In genomic region chr17:34263068-34263467, GRCm38 (mm10) we compare ENCODE assay signal across 8 mouse cellular contexts. TPM values are rescaled to one million over a fixed set of nuclear protein-coding genes. Genes with fewer than 3 reads are reported as not detected.
DNase-seq lines count a peak whose midpoint lies in the region; ATAC-seq and TF ChIP-seq lines count a peak whose summit lies in the region.

No protein-coding gene starts in this region.

- H3K4me1 ChIP-seq in MEL (ENCODE audit: control insufficient read depth in 1 of 2, insufficient read depth in 2 of 2, low read length in 2 of 2) = no peaks in the 10 kb centered on the region
- peaks cover 17% of the 10 kb centered on the region for H3K4me1 ChIP-seq in forebrain, embryonic 16.5 days (replicated peaks; ENCODE audit: control insufficient read depth, insufficient read depth, low read length)
- peaks cover 28% of the 10 kb centered on the region for H3K4me1 ChIP-seq in hindbrain, embryonic 10.5 days (replicated peaks)
- no peaks in the 10 kb centered on the region for H3K4me1 ChIP-seq in lung, embryonic 14.5 days (ENCODE audit: insufficient read depth)
- peaks cover 19% of the 10 kb centered on the region for H3K4me1 ChIP-seq in olfactory bulb, adult 2 months (ENCODE audit: control insufficient read depth, insufficient read depth, low read length)

- H3K4me2 ChIP-seq in forebrain, embryonic 16.5 days (ENCODE audit: low read length) = peak overlapping the region; percentile 71
- H3K4me2 ChIP-seq in lung, embryonic 14.5 days = peak overlapping the region; percentile 89

- no peak for TF ChIP-seq EP300 in MEL (IDR thresholded peaks at IDR 0.05; ENCODE audit: low read depth in 1 of 2, low read length in 2 of 2)

- TF ChIP-seq CTCF in MEL (IDR thresholded peaks at IDR 0.05 in 2 of 3, conservative IDR thresholded peaks at IDR 0.05 in 1 of 3; ENCODE audit: control insufficient read depth in 1 of 3, insufficient read depth in 1 of 3, low read depth in 2 of 3, low read length in 3 of 3, poor library complexity in 1 of 3, severe bottlenecking in 1 of 3) = no peak
- no peak for TF ChIP-seq CTCF in lung, embryonic 14.5 days (IDR thresholded peaks at IDR 0.05; ENCODE audit: low read depth)
- TF ChIP-seq CTCF in olfactory bulb, adult 2 months (IDR thresholded peaks at IDR 0.05; ENCODE audit: insufficient read depth, low read depth, low read length) = no peak

- H3K36me3 ChIP-seq in MEL (ENCODE audit: control insufficient read depth in 1 of 2, insufficient read depth in 2 of 2, low read length in 2 of 2) = no peaks in the 10 kb centered on the region
- no peaks in the 10 kb centered on the region for H3K36me3 ChIP-seq in forebrain, embryonic 16.5 days (ENCODE audit: control insufficient read depth, insufficient read depth)
- H3K36me3 ChIP-seq in hindbrain, embryonic 10.5 days = no peaks in the 10 kb centered on the region
- H3K36me3 ChIP-seq in lung, embryonic 14.5 days (ENCODE audit: insufficient read depth) = no peaks in the 10 kb centered on the region

- TF ChIP-seq POLR2A in MEL (IDR thresholded peaks at IDR 0.05; ENCODE audit: control insufficient read depth in 1 of 2, insufficient read depth in 1 of 2, low read depth in 1 of 2, low read length in 2 of 2, poor library complexity in 1 of 2) = no peak
- TF ChIP-seq POLR2A in olfactory bulb, adult 2 months (IDR thresholded peaks at IDR 0.05; ENCODE audit: insufficient read depth, low read depth, low read length) = no peak

- 0% methylated on average over 8 of the region's 8 CpGs for WGBS in forebrain, embryonic 16.5 days
- WGBS in hindbrain, embryonic 10.5 days = under 1% methylated on average over 8 of the region's 8 CpGs
- WGBS in lung, embryonic 14.5 days = 2% methylated on average over 8 of the region's 8 CpGs
- WGBS in olfactory bulb, adult 2 months = 2% methylated on average over 8 of the region's 8 CpGs

- H3K9me3 ChIP-seq in MEL (replicated peaks; ENCODE audit: insufficient read depth, low read length) = no peaks in the 10 kb centered on the region
- H3K9me3 ChIP-seq in forebrain, embryonic 16.5 days (ENCODE audit: control insufficient read depth, low read length) = no peaks in the 10 kb centered on the region
- no peaks in the 10 kb centered on the region for H3K9me3 ChIP-seq in hindbrain, embryonic 10.5 days
- H3K9me3 ChIP-seq in lung, embryonic 14.5 days (ENCODE audit: low read depth, low read length) = no peaks in the 10 kb centered on the region

- no peak overlapping the region for H3K27ac ChIP-seq in MEL (ENCODE audit: control insufficient read depth, low read depth, low read length)
- no peak overlapping the region for H3K27ac ChIP-seq in forebrain, embryonic 16.5 days (ENCODE audit: low read length)
- no peak overlapping the region for H3K27ac ChIP-seq in hindbrain, embryonic 10.5 days
- no peak overlapping the region for H3K27ac ChIP-seq in lung, embryonic 14.5 days (ENCODE audit: low read depth)
- no peak overlapping the region for H3K27ac ChIP-seq in olfactory bulb, adult 2 months (ENCODE audit: insufficient read depth, low read depth, low read length)

- peaks cover 0 to 3% of the 10 kb centered on the region in 2 experiments; a peak in 1 of 4 replicates for H3K27me3 ChIP-seq in MEL (ENCODE audit: control insufficient read depth in 1 of 2, insufficient read depth in 2 of 2, low read length in 2 of 2)
- H3K27me3 ChIP-seq in forebrain, embryonic 16.5 days (replicated peaks; ENCODE audit: control insufficient read depth, insufficient read depth, low read length) = peaks cover 15% of the 10 kb centered on the region
- H3K27me3 ChIP-seq in hindbrain, embryonic 10.5 days (ENCODE audit: insufficient read depth, poor library complexity, severe bottlenecking) = peaks cover 49% of the 10 kb centered on the region
- H3K27me3 ChIP-seq in lung, embryonic 14.5 days (ENCODE audit: insufficient read depth, low read length) = peaks cover 32% of the 10 kb centered on the region

- peak; percentile 90 for ATAC-seq in forebrain, embryonic 16.5 days
- peak; percentile 81 for ATAC-seq in lung, embryonic 14.5 days (ENCODE audit: insufficient read depth)

- H3K79me2 ChIP-seq in MEL (ENCODE audit: control insufficient read depth, insufficient read depth, low read length, poor library complexity) = no peaks in the 10 kb centered on the region

- H3K4me3 ChIP-seq in MEL (ENCODE audit: control insufficient read depth in 1 of 2, insufficient read depth in 1 of 2, low read depth in 2 of 2, low read length in 2 of 2) = no peak overlapping the region
- H3K4me3 ChIP-seq in forebrain, embryonic 16.5 days (replicated peaks; ENCODE audit: low read length) = peak overlapping the region; percentile 44
- peak overlapping the region; percentile 65 for H3K4me3 ChIP-seq in hindbrain, embryonic 10.5 days
- peak overlapping the region; percentile 48 for H3K4me3 ChIP-seq in lung, embryonic 14.5 days (ENCODE audit: low read depth, low read length)
- peak overlapping the region; percentile 52 for H3K4me3 ChIP-seq in olfactory bulb, adult 2 months (ENCODE audit: insufficient read depth, low read depth, low read length)

- DNase-seq in MEL (ENCODE audit: low read depth, low spot score) = peak; percentile 48
- DNase-seq in cerebellum, adult 11-12 months = peak; percentile 20
- DNase-seq in hindbrain, embryonic 10.5 days (ENCODE audit: low spot score) = peak; percentile 83
- DNase-seq in layer of hippocampus, adult 8-10 months (ENCODE audit: low spot score in 2 of 2) = peak; percentile 40 to 74
- DNase-seq in lung, embryonic 14.5 days = peak; percentile 94
- peak; percentile 91 for DNase-seq in thymus, postnatal 0 days (ENCODE audit: low spot score)

- H3K9ac ChIP-seq in MEL (ENCODE audit: control insufficient read depth, low read depth, low read length, poor library complexity, severe bottlenecking) = no peak overlapping the region
- H3K9ac ChIP-seq in forebrain, embryonic 16.5 days (replicated peaks; ENCODE audit: low read depth, low read length) = no peak overlapping the region
- H3K9ac ChIP-seq in lung, embryonic 14.5 days = no peak overlapping the region

- TF ChIP-seq RAD21 in MEL (IDR thresholded peaks at IDR 0.05; ENCODE audit: low read depth, low read length) = no peak

RNA-seq across cellular contexts. Expression of gene H2-Ab1, which starts 5.6 kb away (rescaled TPM):
- total RNA-seq in MEL (2012; rRNA removed) = not detected in 2 replicates
- polyA plus RNA-seq in MEL (2012; ENCODE audit: insufficient read depth in 1 of 2, insufficient read length in 2 of 2, low read depth in 1 of 2, low replicate concordance in 2 of 2, missing spikeins in 1 of 2) = not detected
- 0.53 and 0.95 TPM in 2 replicates for polyA plus RNA-seq in forebrain, embryonic 16.5 days (2015; fragmentation: Nextera tagmentation; extraction: Ambion mirVana)
- polyA plus RNA-seq in hindbrain, embryonic 10.5 days (2016; fragmentation: Nextera tagmentation; extraction: Ambion mirVana) = 4.7 and 5.3 TPM in 2 replicates
- 10 to 100 TPM in 2 of 4 experiments, 1 to 10 TPM in 2; 1.1 to 31.1 (median 11.6) TPM for total RNA-seq in layer of hippocampus, adult 8-10 months (2022)
- polyA plus RNA-seq in lung, embryonic 14.5 days (2014; fragmentation: Nextera tagmentation; extraction: Ambion mirVana) = 2.6 and 2.8 TPM in 2 replicates
- not detected in 2 replicates for polyA plus RNA-seq in olfactory bulb, adult 2 months (2012; ENCODE audit: insufficient read depth, insufficient read length, low replicate concordance, missing spikeins)
- 1,510 and 1,544 TPM in 2 replicates for polyA plus RNA-seq in thymus, postnatal 0 days (2015; fragmentation: Nextera tagmentation; extraction: Ambion mirVana)

RNA-seq across cellular contexts. Expression of gene H2-Ob, which starts 24.4 kb away (rescaled TPM):
- total RNA-seq in MEL (2012; rRNA removed) = 0.75 and 0.81 TPM in 2 replicates
- 1 to 10 TPM in 1 of 2 experiments, not detected in 1; 2.0 TPM for polyA plus RNA-seq in MEL (2012; ENCODE audit: insufficient read depth in 1 of 2, insufficient read length in 2 of 2, low read depth in 1 of 2, low replicate concordance in 2 of 2, missing spikeins in 1 of 2)
- 0.15 and 0.28 TPM in 2 replicates for polyA plus RNA-seq in forebrain, embryonic 16.5 days (2015; fragmentation: Nextera tagmentation; extraction: Ambion mirVana)
- polyA plus RNA-seq in hindbrain, embryonic 10.5 days (2016; fragmentation: Nextera tagmentation; extraction: Ambion mirVana) = 0.24 TPM in 1 of 2 replicates, not detected in the other
- 1 to 10 TPM in 2 of 4 experiments, under 1 TPM in 1, not detected in 1; 0.69 to 3.3 (median 1.8) TPM for total RNA-seq in layer of hippocampus, adult 8-10 months (2022)
- not detected in 2 replicates for polyA plus RNA-seq in lung, embryonic 14.5 days (2014; fragmentation: Nextera tagmentation; extraction: Ambion mirVana)
- polyA plus RNA-seq in olfactory bulb, adult 2 months (2012; ENCODE audit: insufficient read depth, insufficient read length, low replicate concordance, missing spikeins) = not detected in 2 replicates
- 2.6 and 2.8 TPM in 2 replicates for polyA plus RNA-seq in thymus, postnatal 0 days (2015; fragmentation: Nextera tagmentation; extraction: Ambion mirVana)

RNA-seq across cellular contexts. Expression of gene H2-Aa, which starts 24.6 kb away (rescaled TPM):
- not detected in 2 replicates for total RNA-seq in MEL (2012; rRNA removed)
- not detected for polyA plus RNA-seq in MEL (2012; ENCODE audit: insufficient read depth in 1 of 2, insufficient read length in 2 of 2, low read depth in 1 of 2, low replicate concordance in 2 of 2, missing spikeins in 1 of 2)
- not detected in 2 replicates for polyA plus RNA-seq in forebrain, embryonic 16.5 days (2015; fragmentation: Nextera tagmentation; extraction: Ambion mirVana)
- not detected in 2 replicates for polyA plus RNA-seq in hindbrain, embryonic 10.5 days (2016; fragmentation: Nextera tagmentation; extraction: Ambion mirVana)
- 10 to 100 TPM in 2 of 4 experiments, 1 to 10 TPM in 1, under 1 TPM in 1; 0.70 to 29.8 (median 13.8) TPM for total RNA-seq in layer of hippocampus, adult 8-10 months (2022)
- 2.0 TPM in 2 replicates for polyA plus RNA-seq in lung, embryonic 14.5 days (2014; fragmentation: Nextera tagmentation; extraction: Ambion mirVana)
- polyA plus RNA-seq in olfactory bulb, adult 2 months (2012; ENCODE audit: insufficient read depth, insufficient read length, low replicate concordance, missing spikeins) = 508 and 641 TPM in 2 replicates
- 991 and 995 TPM in 2 replicates for polyA plus RNA-seq in thymus, postnatal 0 days (2015; fragmentation: Nextera tagmentation; extraction: Ambion mirVana)

RNA-seq across cellular contexts. Expression of gene H2-Eb1, which starts 42.6 kb away (rescaled TPM):
- total RNA-seq in MEL (2012; rRNA removed) = 0.15 TPM in 1 of 2 replicates, not detected in the other
- polyA plus RNA-seq in MEL (2012; ENCODE audit: insufficient read depth in 1 of 2, insufficient read length in 2 of 2, low read depth in 1 of 2, low replicate concordance in 2 of 2, missing spikeins in 1 of 2) = under 1 TPM in 1 of 2 experiments, not detected in 1; 0.07 TPM
- 0.82 and 1.0 TPM in 2 replicates for polyA plus RNA-seq in forebrain, embryonic 16.5 days (2015; fragmentation: Nextera tagmentation; extraction: Ambion mirVana)
- polyA plus RNA-seq in hindbrain, embryonic 10.5 days (2016; fragmentation: Nextera tagmentation; extraction: Ambion mirVana) = 1.0 and 1.3 TPM in 2 replicates
- 10 to 100 TPM in 2 of 4 experiments, 1 to 10 TPM in 2; 1.9 to 25.1 (median 10.1) TPM for total RNA-seq in layer of hippocampus, adult 8-10 months (2022)
- 2.2 and 2.3 TPM in 2 replicates for polyA plus RNA-seq in lung, embryonic 14.5 days (2014; fragmentation: Nextera tagmentation; extraction: Ambion mirVana)
- polyA plus RNA-seq in olfactory bulb, adult 2 months (2012; ENCODE audit: insufficient read depth, insufficient read length, low replicate concordance, missing spikeins) = 452 TPM in 1 of 2 replicates, not detected in the other
- polyA plus RNA-seq in thymus, postnatal 0 days (2015; fragmentation: Nextera tagmentation; extraction: Ambion mirVana) = 574 and 589 TPM in 2 replicates

RNA-seq across cellular contexts. Expression of gene Tap2, which starts 59.7 kb away (rescaled TPM):
- total RNA-seq in MEL (2012; rRNA removed) = 40.3 and 48.5 TPM in 2 replicates
- 10 to 100 TPM in 1 of 2 experiments, not detected in 1; 63.0 TPM for polyA plus RNA-seq in MEL (2012; ENCODE audit: insufficient read depth in 1 of 2, insufficient read length in 2 of 2, low read depth in 1 of 2, low replicate concordance in 2 of 2, missing spikeins in 1 of 2)
- 1.6 and 2.6 TPM in 2 replicates for polyA plus RNA-seq in forebrain, embryonic 16.5 days (2015; fragmentation: Nextera tagmentation; extraction: Ambion mirVana)
- polyA plus RNA-seq in hindbrain, embryonic 10.5 days (2016; fragmentation: Nextera tagmentation; extraction: Ambion mirVana) = 0.27 and 1.4 TPM in 2 replicates
- total RNA-seq in layer of hippocampus, adult 8-10 months (2022) = 10 to 100 TPM; 12.3 to 18.1 (median 15.9) TPM
- 3.0 and 3.7 TPM in 2 replicates for polyA plus RNA-seq in lung, embryonic 14.5 days (2014; fragmentation: Nextera tagmentation; extraction: Ambion mirVana)
- 159 TPM in 1 of 2 replicates, not detected in the other for polyA plus RNA-seq in olfactory bulb, adult 2 months (2012; ENCODE audit: insufficient read depth, insufficient read length, low replicate concordance, missing spikeins)
- polyA plus RNA-seq in thymus, postnatal 0 days (2015; fragmentation: Nextera tagmentation; extraction: Ambion mirVana) = 140 and 153 TPM in 2 replicates

Comparison
In these comparisons a context has a peak if more than half of its experiments do, and no peak if none do; other contexts are left out.
1. DNase-seq: peak in every context shown above with its lines; median percentile 94 in lung, embryonic 14.5 days; 91 in thymus, postnatal 0 days; 83 in hindbrain, embryonic 10.5 days; 57 in layer of hippocampus, adult 8-10 months; 48 in MEL; 20 in cerebellum, adult 11-12 months.
2. H3K4me3 ChIP-seq: peak in forebrain, embryonic 16.5 days (single experiment), hindbrain, embryonic 10.5 days (single experiment), lung, embryonic 14.5 days (single experiment) and olfactory bulb, adult 2 months (single experiment); none in MEL (0 of 2).
3. RNA of gene H2-Aa, which starts 24.6 kb away (polyA plus RNA-seq): 991 to 995 TPM in thymus, postnatal 0 days and 508 to 641 TPM in olfactory bulb, adult 2 months; 2.0 TPM in lung, embryonic 14.5 days, not detected in forebrain, embryonic 16.5 days, not detected in MEL and not detected in hindbrain, embryonic 10.5 days; every median in the first group is over 100 times any median in the second.